Mouse (Mus musculus) Patski (cell line): ENCODE data around the gene Syngr1. TPM values are rescaled to one million over a fixed set of nuclear protein-coding genes. Genes with fewer than 3 reads are reported as not detected.

Experiments
- ATAC-seq: fragments of 100-300 bp; one replicate; pipeline ENCODE4 v1.8.0; 2021
- CTCF ChIA-PET: fragments of 350-600 bp; sonication (Branson Sonifier 250); formaldehyde crosslinking; loops from one replicate; lab custom pipeline; 2022; ENCODE audit warnings: inconsistent platforms; lab: Charles Lee
- POLR2A ChIA-PET: fragments of 350-600 bp; sonication (Branson Sonifier 250); formaldehyde crosslinking; loops from one replicate; lab custom pipeline; 2022; ENCODE audit warnings: antibody characterized with exemption, inconsistent platforms; lab: Charles Lee
- DNase-seq: peaks from one replicate; pipeline ENCODE4 v3.0.0-alpha.2; 2011; ENCODE audit warnings: low read depth, low spot score
- H3K27me3 ChIP-seq: fragments of 371-371 bp; one replicate; pipeline ENCODE4 v1.5.1; 2021
- CTCF ChIP-seq: fragments of 100-300 bp; IDR thresholded peaks from one replicate; pipeline ENCODE4 v1.5.1; 2021
- in situ Hi-C: fragments of 300-500 bp; cut with MboI; formaldehyde crosslinking; loops from 3 replicates; pipeline ENCODE4 v1.11.1; 2018; ENCODE audit warnings: low pct_unique_long_range_greater_than_20kb, mixed read lengths
- polyA plus RNA-seq: library from polyadenylated mRNA; unstranded; gene quantifications from one replicate; pipeline ENCODE4 v1.2.3, GENCODE M21; 2021

The Syngr1 gene
- 91.6 TPM for polyA plus RNA-seq

- DNase-seq (no peak), ATAC-seq (peak; percentile 52)
- ChIA-PET CTCF (interaction anchor here (0.7 to 1.6 kb wide), 4 partner anchors 8 to 70 kb away, joined by 3 to 5 read pairs (median 4); no protein-coding TSS in a partner anchor), POLR2A (interaction anchor here (1.7 kb wide), 1 partner anchor 43 kb away, joined by 4 read pairs; no protein-coding TSS in a partner anchor)
- in situ Hi-C loops = no loop called here
- no peaks in the 10 kb centered on the region for H3K27me3 ChIP-seq
- TF ChIP-seq CTCF = no peak
Observed at GRCm38 (mm10) chr15:80091121-80091955, at the start of gene Syngr1, which contains the start of gene Rpl3. Gene Syngr1 (plus strand): TSS chr15:80091334. Gene Rpl3 (minus strand): TSS chr15:80091868.

DNA sequence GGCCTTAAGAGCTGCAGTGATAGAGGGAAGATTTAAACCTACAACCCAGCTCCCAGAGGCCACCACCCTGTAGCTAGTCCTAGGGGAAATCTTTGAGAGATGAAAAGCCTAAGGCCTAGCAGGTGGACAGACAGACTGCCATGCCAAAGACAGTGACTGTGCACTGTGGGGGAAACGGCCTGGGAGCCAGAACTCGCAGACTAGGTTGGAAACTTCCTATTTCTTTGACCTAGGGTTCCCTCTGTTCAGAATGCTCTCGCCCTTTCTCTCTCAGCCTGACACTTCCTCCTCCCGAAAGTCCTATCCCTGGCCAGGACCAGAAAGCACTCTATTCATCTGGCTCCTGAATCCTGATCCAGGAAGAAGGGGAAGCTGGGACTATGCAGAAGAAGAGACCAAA, 49.0 kb upstream of the Syngr1 start:
- in situ Hi-C loops = no loop called here
- H3K27me3 ChIP-seq = no peaks in the 10 kb centered on the region
- DNase-seq (no peak), ATAC-seq (no peak)
- ChIA-PET POLR2A (interaction anchor here (1.0 kb wide), 1 partner anchor 12 kb away, joined by 3 read pairs; no protein-coding TSS in a partner anchor), CTCF (interaction anchor here (3.1 kb wide), 1 partner anchor 10 kb away, joined by 9 read pairs; no protein-coding TSS in a partner anchor)
- TF ChIP-seq CTCF = no peak

GRCm38 (mm10) chr15:80044249-80044648, 46.9 kb upstream of the Syngr1 start:
- in situ Hi-C loops = no loop called here
- CTCF ChIA-PET = no interaction called here
- POLR2A ChIA-PET = no interaction called here
- no peak for ATAC-seq
- H3K27me3 ChIP-seq = no peaks in the 10 kb centered on the region
- no peak for TF ChIP-seq CTCF
- no peak for DNase-seq

DNA sequence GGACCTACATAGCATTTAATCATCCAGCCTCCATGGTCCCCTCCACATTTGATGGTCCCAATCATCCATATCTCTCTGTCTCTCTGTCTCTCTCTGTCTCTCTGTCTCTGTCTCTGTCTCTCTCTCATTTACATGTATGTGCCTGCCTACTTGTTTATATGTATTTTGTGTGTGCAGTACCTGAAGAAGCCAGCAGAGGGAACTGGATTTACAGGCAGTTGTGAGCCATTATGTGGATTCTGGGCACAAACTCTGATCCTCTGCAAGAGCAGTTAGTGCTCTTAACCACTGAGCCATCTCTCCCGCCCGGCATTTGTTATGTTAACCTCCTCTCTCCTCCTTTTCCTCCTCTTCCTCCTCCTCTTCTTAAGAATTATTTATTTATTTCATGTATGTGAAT, 45.4 kb upstream of the Syngr1 start:
- DNase-seq = no peak
- no peak for ATAC-seq
- CTCF ChIA-PET = no interaction called here
- POLR2A ChIA-PET = no interaction called here
- in situ Hi-C loops = no loop called here
- no peaks in the 10 kb centered on the region for H3K27me3 ChIP-seq
- no peak for TF ChIP-seq CTCF

DNA sequence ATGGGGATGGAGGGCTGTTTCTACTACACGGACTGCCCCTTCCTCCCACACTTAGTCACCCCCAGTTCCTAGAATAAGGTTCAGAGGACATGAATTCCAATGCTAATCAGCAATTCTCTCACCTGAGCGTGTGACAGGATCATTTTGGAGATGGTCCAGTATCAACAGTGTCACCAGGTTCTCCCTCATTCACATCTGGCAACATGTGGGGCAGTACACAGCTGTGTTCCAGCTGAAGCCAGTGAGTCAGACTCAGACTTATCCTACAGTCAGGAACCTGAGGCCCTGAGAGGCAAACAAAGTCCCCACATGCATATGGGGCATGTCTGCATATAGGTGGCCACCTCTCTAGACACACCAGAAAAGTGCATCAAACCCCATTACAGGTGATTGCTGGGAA, 43.9 kb upstream of the Syngr1 start:
- TF ChIP-seq CTCF = no peak
- ChIA-PET CTCF (interaction anchor here (0.8 kb wide), 1 partner anchor 10 kb away, joined by 3 read pairs; no protein-coding TSS in a partner anchor), POLR2A (no interaction called here)
- DNase-seq = no peak
- ATAC-seq = no peak
- in situ Hi-C loops = no loop called here
- H3K27me3 ChIP-seq = no peaks in the 10 kb centered on the region

- no peak for ATAC-seq
- no peaks in the 10 kb centered on the region for H3K27me3 ChIP-seq
- TF ChIP-seq CTCF = no peak
- ChIA-PET POLR2A (interaction anchor here (0.6 to 0.8 kb wide), 2 partner anchors 11 to 49 kb away, joined by 3 read pairs; no protein-coding TSS in a partner anchor), CTCF (no interaction called here)
- in situ Hi-C loops = no loop called here
- no peak for DNase-seq
Observed at GRCm38 (mm10) chr15:80047973-80048372, 43.2 kb upstream of the Syngr1 start.

DNA sequence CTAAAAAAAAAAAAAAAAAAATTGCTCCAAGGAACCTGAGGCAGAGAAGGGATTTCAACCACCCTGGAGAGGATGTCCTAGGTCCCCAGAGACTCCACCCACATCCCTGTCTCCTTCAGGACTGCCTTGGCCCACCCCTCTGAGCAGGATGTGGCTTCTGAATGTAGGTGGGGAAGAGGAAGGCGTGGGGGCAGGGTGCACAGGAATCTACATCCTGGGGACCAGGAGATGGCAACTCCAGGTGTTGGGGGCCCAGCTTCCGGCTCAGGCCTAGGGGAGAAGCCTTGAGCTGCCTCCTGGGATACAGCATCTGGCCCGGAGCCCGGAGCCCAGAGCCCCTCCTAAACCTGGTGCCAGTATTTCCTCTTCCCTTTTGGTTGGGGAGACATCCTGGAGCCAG, 41.0 kb upstream of the Syngr1 start:
- ChIA-PET CTCF (interaction anchor here (1.0 to 4.4 kb wide), 2 partner anchors 10 to 14 kb away, joined by 4 to 19 read pairs; no protein-coding TSS in a partner anchor), POLR2A (interaction anchor here (0.7 to 1.4 kb wide), 2 partner anchors 100 to 931 kb away, joined by 3 read pairs; no protein-coding TSS in a partner anchor)
- in situ Hi-C loops = no loop called here
- H3K27me3 ChIP-seq = no peaks in the 10 kb centered on the region
- ATAC-seq (no peak), DNase-seq (no peak)
- no peak for TF ChIP-seq CTCF

DNA sequence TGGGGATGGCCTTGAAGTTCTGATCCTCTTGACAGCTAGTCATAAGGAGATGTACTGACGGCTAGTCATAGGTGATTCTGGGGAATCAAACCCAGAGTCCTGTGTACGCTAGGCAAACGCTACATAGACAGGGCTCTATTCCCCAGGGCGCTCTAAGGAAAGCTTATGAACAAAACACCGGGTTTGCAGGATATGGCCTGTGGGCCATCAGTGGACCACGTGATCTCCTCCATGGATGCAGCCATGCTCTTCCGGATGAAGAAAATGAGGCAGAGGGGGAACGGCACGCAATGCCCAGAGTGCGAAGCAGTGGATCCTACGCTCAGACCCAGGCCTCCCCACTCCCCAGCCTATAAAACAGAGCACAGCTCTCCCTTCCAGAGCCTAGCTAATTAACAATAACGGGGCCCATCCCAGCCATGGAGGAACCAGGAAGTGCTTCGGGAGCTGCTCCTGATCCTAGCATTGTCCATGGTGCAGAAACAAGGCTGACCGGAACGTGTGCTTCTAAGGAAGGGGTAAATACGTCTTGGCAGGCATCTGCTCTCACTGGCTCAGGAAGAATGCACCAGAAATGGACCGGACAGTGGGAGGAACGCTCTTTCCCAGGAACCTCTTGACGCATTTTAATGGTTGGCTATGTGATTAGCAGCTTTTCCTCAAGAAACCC, 39.9 kb upstream of the Syngr1 start:
- POLR2A ChIA-PET = interaction anchor here (1.4 kb wide), 1 partner anchor 101 kb away, joined by 3 read pairs; no protein-coding TSS in a partner anchor
- CTCF ChIA-PET = interaction anchor here (1.0 to 4.4 kb wide), 3 partner anchors 10 to 15 kb away, joined by 4 to 19 read pairs (median 9); no protein-coding TSS in a partner anchor
- TF ChIP-seq CTCF = no peak
- ATAC-seq (no peak), DNase-seq (no peak)
- in situ Hi-C loops = no loop called here
- no peaks in the 10 kb centered on the region for H3K27me3 ChIP-seq

DNA sequence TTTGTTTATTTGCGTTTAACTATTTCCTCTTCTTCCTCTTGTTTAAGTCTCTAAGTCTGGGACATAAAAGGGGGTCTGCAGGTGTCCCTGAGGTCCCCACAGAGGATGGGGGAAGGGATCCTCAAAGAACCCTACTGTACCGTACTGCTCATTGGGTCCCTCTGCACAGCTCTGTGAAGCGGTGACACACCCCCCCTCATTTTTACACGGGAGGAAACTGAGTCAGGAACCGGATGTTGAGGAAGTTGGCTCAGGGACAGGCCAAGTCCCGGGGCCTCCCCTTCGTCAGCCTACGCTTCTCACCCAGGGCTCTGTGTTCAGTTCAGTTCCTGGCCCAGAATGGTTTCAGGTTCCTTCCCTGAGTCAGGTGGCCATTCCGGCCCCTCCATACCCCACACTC, 39.4 kb upstream of the Syngr1 start:
- H3K27me3 ChIP-seq = no peaks in the 10 kb centered on the region
- TF ChIP-seq CTCF = no peak
- ATAC-seq (no peak), DNase-seq (no peak)
- ChIA-PET POLR2A (interaction anchor here (0.9 kb wide), 1 partner anchor 27 kb away, joined by 3 read pairs; no protein-coding TSS in a partner anchor), CTCF (interaction anchor here (2.3 to 4.4 kb wide), 2 partner anchors 11 to 15 kb away, joined by 9 to 19 read pairs; no protein-coding TSS in a partner anchor)
- in situ Hi-C loops = no loop called here
